Mouse (Mus musculus): ENCODE results near the gene Lin54.

GRCm38 (mm10) chr5:100462374-100462773 is 38.1 kb downstream of the Lin54 start:
- TF ChIP-seq EP300 (optimal IDR thresholded peaks at IDR 0.05) (no peak), CTCF (IDR thresholded peaks at IDR 0.05; ENCODE audit: low read depth) (no peak)
